Comparison of ENCODE assay signal across 26 mouse cellular contexts in genomic region chr6:85340184-85340583, GRCm38 (mm10).
"Had no signal": no experiment of that assay in that cellular context is flagged by ENCODE, and none has a peak within 500 bp of the region (broad histone marks: within the 10 kb centered on the region; RNA-seq: fewer than 3 reads in every experiment).

No protein-coding gene starts in this region.

- H3K4me3 ChIP-seq: heart, embryonic 12.5 days; hindbrain, embryonic 10.5 days; hindbrain, embryonic 12.5 days; intestine, embryonic 15.5 days; layer of hippocampus, adult 2 months; left cerebral cortex, adult 2 months; limb, embryonic 10.5 days; limb, embryonic 12.5 days; liver, embryonic 13.5 days; liver, embryonic 15.5 days had no signal

- H3K27ac ChIP-seq: hindbrain, embryonic 10.5 days; hindbrain, embryonic 12.5 days; hindbrain, embryonic 14.5 days; intestine, embryonic 15.5 days; layer of hippocampus, adult 2 months; limb, embryonic 10.5 days; limb, embryonic 12.5 days; liver, embryonic 13.5 days; liver, embryonic 15.5 days had no signal

- H3K9ac ChIP-seq: heart, embryonic 12.5 days; hindbrain, embryonic 12.5 days; hindbrain, embryonic 14.5 days; intestine, embryonic 15.5 days; limb, embryonic 12.5 days; liver, embryonic 13.5 days; liver, embryonic 15.5 days had no signal

- H3K27me3 ChIP-seq: intestine, embryonic 15.5 days had no signal

- DNase-seq: gastrocnemius, postnatal 14 days; gastrocnemius, postnatal 36 days; heart, adult 18-20 months; heart, postnatal 10 days; heart, postnatal 4 days; kidney, adult 18-20 months; kidney, adult 8-10 months; kidney, postnatal 10 days; kidney, postnatal 25 days; kidney, postnatal 4 days; liver; liver, embryonic 13.5 days had no signal

- H3K9me3 ChIP-seq: heart, embryonic 12.5 days; hindbrain, embryonic 10.5 days; hindbrain, embryonic 12.5 days; intestine, embryonic 15.5 days; limb, embryonic 10.5 days; limb, embryonic 12.5 days; liver, embryonic 13.5 days; liver, embryonic 15.5 days had no signal

- H3K4me1 ChIP-seq: heart, embryonic 12.5 days; hindbrain, embryonic 12.5 days; intestine, embryonic 15.5 days; limb, embryonic 10.5 days; limb, embryonic 12.5 days; liver, embryonic 13.5 days; liver, embryonic 15.5 days had no signal

- H3K36me3 ChIP-seq: hindbrain, embryonic 10.5 days; limb, embryonic 10.5 days; liver, embryonic 13.5 days; liver, embryonic 15.5 days had no signal

- H3K4me2 ChIP-seq: heart, embryonic 12.5 days; hindbrain, embryonic 12.5 days; hindbrain, embryonic 14.5 days; intestine, embryonic 15.5 days; limb, embryonic 12.5 days; liver, embryonic 11.5 days; liver, embryonic 13.5 days; liver, embryonic 15.5 days had no signal

- ATAC-seq: hindbrain, embryonic 16.5 days; inflammation-experienced regulatory T-cells, adult 6 months; intestine, embryonic 15.5 days; intestine, postnatal 0 days had no signal
